Mouse (Mus musculus): ENCODE data around the gene Eif4enif1. TPM values are rescaled to one million over a fixed set of nuclear protein-coding genes. Genes with fewer than 3 reads are reported as not detected.
"Not testable (repeated sequence)": the region's sequence is repeated elsewhere in the genome, so short reads cannot be mapped to it uniquely, and the experiment has no call there.

The Eif4enif1 gene
- total RNA-seq, 2 experiments from 2014 or later: 60.6 to 62.1 TPM

- intact Hi-C loops (cut with DNase I): not testable (repeated sequence)
- DNase-seq (ENCODE audit: extremely low spot score in 1 of 2, low spot score in 2 of 2): peak in 1 of 2 experiments; percentile 57
These were observed 22.5 kb upstream of the Eif4enif1 start for GRCm38 (mm10) chr11:3179726-3180092.

DNA sequence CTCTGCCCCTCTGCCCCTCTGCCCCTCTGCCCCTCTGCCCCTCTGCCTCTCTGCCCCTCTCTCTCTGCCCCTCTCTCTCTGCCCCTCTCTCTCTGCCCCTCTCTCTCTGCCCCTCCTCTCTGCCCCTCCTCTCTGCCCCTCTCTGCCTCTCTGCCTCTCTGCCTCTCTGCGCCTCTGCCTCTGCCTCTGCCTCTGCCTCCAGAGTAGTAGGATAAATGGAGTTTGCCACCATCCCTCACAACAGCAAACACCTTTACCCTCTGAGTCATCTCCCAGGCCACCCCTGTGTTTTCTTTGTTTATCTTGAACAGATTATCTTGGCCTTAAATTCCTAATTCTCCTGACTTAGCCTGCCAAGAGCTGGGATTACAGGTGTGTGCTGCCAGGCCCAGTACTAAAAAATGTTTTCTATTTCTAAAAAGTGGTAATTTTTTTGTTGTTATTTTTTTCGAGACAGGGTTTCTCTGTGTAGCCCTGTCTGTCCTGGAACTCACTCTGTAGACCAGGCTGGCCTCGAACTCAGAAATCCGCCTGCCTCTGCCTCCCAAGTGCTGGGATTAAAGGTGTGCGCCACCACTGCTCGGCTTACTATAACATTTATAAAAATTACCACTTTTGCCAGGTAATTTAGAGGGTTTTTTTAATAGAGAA is 21.6 kb upstream of the Eif4enif1 start:
- DNase-seq (ENCODE audit: extremely low spot score in 1 of 2, low spot score in 2 of 2): peak in 1 of 2 experiments; percentile 40
- intact Hi-C loops (cut with DNase I): not testable (repeated sequence)

DNA sequence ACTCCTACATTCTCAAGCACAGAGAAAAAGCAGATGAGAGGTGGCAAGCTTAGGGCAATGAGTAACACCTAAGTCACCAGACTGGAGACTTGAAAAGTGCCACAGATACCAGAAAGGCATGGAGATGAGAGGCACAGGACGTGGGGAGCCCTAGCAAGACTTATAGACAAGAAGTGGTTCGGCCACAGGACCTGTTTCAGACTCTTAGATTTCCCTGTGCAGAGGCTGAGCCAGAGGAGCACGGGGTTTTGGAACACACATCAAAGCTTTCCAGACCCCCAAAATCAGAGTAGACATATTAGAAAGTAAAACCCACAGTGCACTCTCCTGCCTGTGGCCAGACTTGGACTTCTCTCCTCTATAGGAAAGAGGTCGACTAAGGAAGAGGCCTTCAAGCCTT is 20.9 kb upstream of the Eif4enif1 start:
- intact Hi-C loops (cut with DNase I): not testable (repeated sequence)

DNA sequence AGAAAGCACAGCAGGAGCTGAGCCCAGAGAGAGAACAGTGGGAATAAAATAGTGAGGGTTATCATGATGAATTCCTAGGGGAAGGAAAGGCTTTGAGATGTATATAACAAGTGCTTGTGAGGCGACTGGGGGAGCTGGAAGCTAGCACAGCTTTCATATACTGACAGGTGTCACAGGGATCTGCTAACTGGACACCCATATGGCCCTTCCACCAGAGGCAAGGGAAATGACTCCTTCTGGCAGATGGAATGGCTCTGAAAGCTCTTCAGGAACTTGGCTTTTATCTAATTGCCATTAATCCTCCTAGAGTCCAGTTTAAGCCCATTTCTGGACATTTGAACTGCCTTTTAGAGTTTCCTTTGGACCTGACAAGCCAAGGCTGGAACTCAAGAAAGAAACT is 20.2 kb upstream of the Eif4enif1 start:
- intact Hi-C loops (cut with DNase I); DNase-seq (ENCODE audit: extremely low spot score in 1 of 2, low spot score in 2 of 2): not testable (repeated sequence)

More for the DNA sequence above, 20.9 kb upstream of the Eif4enif1 start:
- peak; percentile 50 to 88 for DNase-seq (ENCODE audit: extremely low spot score in 1 of 2, low spot score in 2 of 2)

- intact Hi-C loops (cut with DNase I); DNase-seq (ENCODE audit: extremely low spot score in 1 of 2, low spot score in 2 of 2): not testable (repeated sequence)
These were observed 19.5 kb upstream of the Eif4enif1 start for GRCm38 (mm10) chr11:3182707-3183106.

GRCm38 (mm10) chr11:3193363-3193762 is 8.8 kb upstream of the Eif4enif1 start, which contains the start of gene Sfi1:
Sfi1 (minus strand) TSS chr11:3193463.
- no peak for DNase-seq (ENCODE audit: extremely low spot score in 1 of 2, low spot score in 2 of 2)
- intact Hi-C loops (cut with DNase I): no loop called here

DNA sequence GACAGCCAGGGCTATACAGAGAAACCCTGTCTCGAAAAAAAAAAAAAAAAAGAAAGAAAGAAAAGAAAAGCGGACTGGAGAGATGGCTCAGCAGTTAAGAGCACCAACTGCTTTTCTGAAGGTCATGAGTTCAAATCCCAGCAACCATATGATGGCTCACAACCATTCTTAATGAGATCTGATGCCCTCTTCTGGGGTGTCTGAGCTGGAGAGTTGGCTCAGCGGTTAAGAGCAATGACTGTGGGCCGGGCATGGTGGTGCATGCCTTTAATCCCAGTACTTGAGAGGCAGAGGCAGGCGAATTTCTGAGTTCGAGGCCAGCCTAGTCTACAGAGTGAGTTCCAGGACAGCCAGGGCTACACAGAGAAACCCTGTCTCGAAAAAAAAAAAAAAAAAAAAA is 1.6 kb upstream of the Eif4enif1 start:
- DNase-seq (ENCODE audit: extremely low spot score in 1 of 2, low spot score in 2 of 2): not testable (repeated sequence)
- intact Hi-C loops (cut with DNase I): loop anchor here (5.0 kb wide), 1 partner anchor 67 kb away; the partner anchor contains the start of gene Drg1

DNA sequence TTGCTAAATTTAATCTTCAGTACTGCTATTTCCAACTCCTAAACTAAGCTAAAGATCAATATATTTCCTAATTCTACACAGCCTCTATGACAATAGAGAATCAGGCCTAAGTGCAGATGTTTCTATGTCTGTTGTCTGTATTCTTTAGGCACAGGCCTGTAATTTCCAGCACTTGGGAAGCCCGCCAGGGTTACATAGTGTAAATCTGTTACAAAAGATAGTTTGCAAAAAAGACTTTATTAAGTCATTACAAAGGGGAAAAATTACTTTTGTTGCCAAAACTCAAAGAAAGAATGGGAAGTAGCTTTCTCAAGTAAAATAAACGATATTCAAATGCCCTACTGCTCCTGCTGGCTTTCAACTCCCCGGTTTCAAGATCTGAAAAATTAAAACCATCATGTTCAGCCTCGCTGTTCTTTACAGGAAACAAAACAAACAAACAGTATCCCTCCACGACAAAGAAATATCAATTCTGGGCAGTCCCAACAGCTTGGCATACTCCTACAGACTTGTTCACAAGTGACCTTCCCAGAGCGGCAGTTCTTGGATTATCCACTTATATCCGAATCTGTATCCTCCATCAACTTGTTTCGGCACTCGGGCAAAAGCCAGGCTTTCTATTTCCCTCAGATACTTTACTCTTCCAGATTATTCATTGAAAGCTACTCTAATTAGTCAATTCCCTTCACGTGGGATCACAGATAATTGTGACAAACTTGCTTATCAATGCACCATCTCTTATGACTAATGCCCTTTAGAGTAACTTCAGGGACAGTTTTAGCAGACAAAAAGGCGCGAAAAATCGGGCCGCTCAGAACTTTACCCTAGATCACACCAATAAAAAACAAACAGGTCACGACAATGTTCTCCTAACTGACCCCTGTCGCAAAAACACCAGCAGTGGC is 614 bp upstream of the Eif4enif1 start:
- intact Hi-C loops (cut with DNase I): loop anchor here (5.0 kb wide), 1 partner anchor 66 kb away; the partner anchor contains the start of gene Drg1
- peak in 1 of 2 experiments; percentile 41 for DNase-seq (ENCODE audit: extremely low spot score in 1 of 2, low spot score in 2 of 2)

DNA sequence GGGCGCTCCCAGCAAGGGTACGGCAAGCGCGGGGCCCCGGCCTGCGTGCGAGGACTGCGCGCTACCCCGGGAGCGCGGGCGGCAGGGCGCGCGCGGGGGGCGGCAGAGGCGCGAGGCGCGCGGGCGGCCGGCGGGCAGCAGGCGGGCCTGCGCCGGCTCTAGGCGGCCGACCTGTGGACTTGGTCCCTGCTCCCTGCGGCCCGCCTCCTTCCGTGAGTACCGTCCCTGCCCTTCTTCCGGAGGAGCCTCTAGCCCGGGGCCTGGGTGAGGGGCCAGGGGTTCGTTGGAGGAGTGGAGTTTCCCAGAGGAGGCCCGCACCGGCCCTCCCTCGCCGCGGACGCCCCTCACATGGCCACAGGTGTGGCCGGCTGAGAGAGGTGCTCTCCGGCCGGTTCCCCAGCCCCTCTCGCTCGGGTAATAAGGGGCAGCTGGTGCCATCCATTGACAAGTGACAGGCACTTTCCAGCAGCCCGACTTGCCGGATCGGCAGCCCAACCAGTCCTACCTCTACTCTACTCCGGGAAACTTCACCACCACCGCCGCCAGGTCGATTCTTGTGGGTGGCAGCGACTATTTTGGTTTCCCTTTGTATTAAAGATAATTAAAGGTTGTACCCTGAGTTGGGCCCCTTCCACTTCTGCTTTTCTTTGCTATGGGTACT is 719 bp downstream of the Eif4enif1 start:
- DNase-seq (ENCODE audit: extremely low spot score in 1 of 2, low spot score in 2 of 2): peak in 1 of 2 experiments; percentile 77
- intact Hi-C loops (cut with DNase I): loop anchor here (5.0 kb wide), 1 partner anchor 64 kb away; the partner anchor contains the start of gene Drg1

- no peak for DNase-seq (ENCODE audit: extremely low spot score in 1 of 2, low spot score in 2 of 2)
- intact Hi-C loops (cut with DNase I): loop anchor here (5.0 kb wide), 1 partner anchor 64 kb away; the partner anchor contains the start of gene Drg1
These were observed 1.6 kb downstream of the Eif4enif1 start for GRCm38 (mm10) chr11:3203771-3204170.

DNA sequence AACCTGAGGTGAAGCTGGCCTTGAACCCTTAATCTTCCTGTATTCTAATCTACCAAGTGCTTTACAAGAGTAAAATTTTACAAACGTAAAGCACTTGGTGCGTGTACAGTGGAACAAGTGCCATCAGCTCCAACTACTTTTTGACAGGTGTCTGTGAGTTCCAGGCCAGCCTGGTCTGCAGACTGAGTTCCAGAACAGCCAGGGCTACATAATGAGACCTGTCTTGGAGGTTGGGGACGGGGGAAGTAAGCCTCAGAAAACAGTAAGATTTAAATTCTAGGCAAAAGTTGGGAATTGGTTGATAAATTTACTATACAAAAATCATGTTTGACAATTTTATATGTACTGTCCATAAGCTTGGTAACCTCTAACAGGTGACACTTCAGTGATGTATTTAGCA is 3.0 kb downstream of the Eif4enif1 start:
- no peak for DNase-seq (ENCODE audit: extremely low spot score in 1 of 2, low spot score in 2 of 2)
- intact Hi-C loops (cut with DNase I): no loop called here

GRCm38 (mm10) chr11:3206783-3207182 is 4.6 kb downstream of the Eif4enif1 start:
- intact Hi-C loops (cut with DNase I): no loop called here
- DNase-seq (ENCODE audit: extremely low spot score in 1 of 2, low spot score in 2 of 2): no peak

- intact Hi-C loops (cut with DNase I): no loop called here
These were observed 10.3 kb downstream of the Eif4enif1 start for GRCm38 (mm10) chr11:3212526-3212925.

GRCm38 (mm10) chr11:3223105-3223504 is 20.9 kb downstream of the Eif4enif1 start:
- intact Hi-C loops (cut with DNase I): loop anchor here (5.0 kb wide), 1 partner anchor 34 kb away; no protein-coding TSS in a partner anchor
- no peak for DNase-seq (ENCODE audit: extremely low spot score in 1 of 2, low spot score in 2 of 2)

More at GRCm38 (mm10) chr11:3212526-3212925, 10.3 kb downstream of the Eif4enif1 start:
- DNase-seq (ENCODE audit: extremely low spot score in 1 of 2, low spot score in 2 of 2): no peak

- DNase-seq (ENCODE audit: extremely low spot score in 1 of 2, low spot score in 2 of 2): no peak
- intact Hi-C loops (cut with DNase I): no loop called here
These were observed 24.9 kb downstream of the Eif4enif1 start for GRCm38 (mm10) chr11:3227113-3227512.

GRCm38 (mm10) chr11:3232248-3232647 is 30.1 kb downstream of the Eif4enif1 start:
- intact Hi-C loops (cut with DNase I): no loop called here

GRCm38 (mm10) chr11:3233704-3234103 is 31.5 kb downstream of the Eif4enif1 start:
- intact Hi-C loops (cut with DNase I): no loop called here
- DNase-seq (ENCODE audit: extremely low spot score in 1 of 2, low spot score in 2 of 2): no peak

More at GRCm38 (mm10) chr11:3232248-3232647, 30.1 kb downstream of the Eif4enif1 start:
- no peak for DNase-seq (ENCODE audit: extremely low spot score in 1 of 2, low spot score in 2 of 2)

GRCm38 (mm10) chr11:3235277-3235676 is 33.1 kb downstream of the Eif4enif1 start:
- no peak for DNase-seq (ENCODE audit: extremely low spot score in 1 of 2, low spot score in 2 of 2)
- intact Hi-C loops (cut with DNase I): no loop called here

- no peak for DNase-seq (ENCODE audit: extremely low spot score in 1 of 2, low spot score in 2 of 2)
- intact Hi-C loops (cut with DNase I): no loop called here
These were observed 40.2 kb downstream of the Eif4enif1 start for GRCm38 (mm10) chr11:3242395-3242794.
